Mouse (Mus musculus) neural tube, embryonic 14.5 days (tissue): ENCODE data around the gene Oma1. TPM values are rescaled to one million over a fixed set of nuclear protein-coding genes. Genes with fewer than 3 reads are reported as not detected.

Experiments
- ATAC-seq: fragments of 200-750 bp; cut with Nextera tagmentation; 2 replicates; pipeline ENCODE4 v1.8.0; 2017; ENCODE audit warnings: low read depth, mild to moderate bottlenecking, moderate TSS enrichment, moderate library complexity
- H3K27ac ChIP-seq: fragments of 300-500 bp; sonication (generic); 2 replicates; pipeline ENCODE4 v1.5.1; 2014; ENCODE audit warnings: low read depth, mild to moderate bottlenecking, control low read depth, low read length, moderate library complexity, mixed read lengths
- H3K27me3 ChIP-seq: fragments of 300-500 bp; sonication (generic); 2 replicates; pipeline ENCODE4 v1.6.1; 2014; ENCODE audit warnings: low read length; ENCODE audit not compliant: control insufficient read depth, insufficient read depth
- H3K36me3 ChIP-seq: fragments of 300-500 bp; sonication (generic); 2 replicates; pipeline ENCODE4 v1.6.1; 2014; ENCODE audit warnings: low read length, mixed read lengths; ENCODE audit not compliant: control insufficient read depth, insufficient read depth
- H3K4me1 ChIP-seq: fragments of 300-500 bp; sonication (generic); 2 replicates; pipeline ENCODE4 v1.6.1; 2014; ENCODE audit warnings: low read length; ENCODE audit not compliant: control insufficient read depth, insufficient read depth
- H3K4me2 ChIP-seq: fragments of 300-500 bp; sonication (generic); 2 replicates; pipeline ENCODE4 v1.6.1; 2014; ENCODE audit warnings: mild to moderate bottlenecking, low read depth, low read length, control low read depth
- H3K4me3 ChIP-seq: fragments of 300-500 bp; sonication (generic); 2 replicates; pipeline ENCODE4 v1.5.1; 2014; ENCODE audit warnings: low read depth, low read length, control low read depth, mixed read lengths
- H3K9ac ChIP-seq: fragments of 300-500 bp; sonication (generic); replicated peaks from 2 replicates; pipeline ENCODE4 v1.6.1; 2014; ENCODE audit warnings: low read depth, mild to moderate bottlenecking, control low read depth, low read length, mixed read lengths
- H3K9me3 ChIP-seq: fragments of 300-500 bp; sonication (generic); 2 replicates; pipeline ENCODE4 v1.6.1; 2016; ENCODE audit warnings: low read length; ENCODE audit not compliant: control insufficient read depth
- WGBS: fragments of 180-500 bp; shearing (Covaris S2); extraction: QIAGEN DNeasy Blood & Tissue Kit; methylation state at CpG from one replicate; pipeline ENCODE4 v1.1.7; 2014; 5-methylcytosine and 5-hydroxymethylcytosine counted together
- polyA plus RNA-seq: library from polyadenylated mRNA; unstranded; fragments of >200 nt; fragmentation: Nextera tagmentation; extraction: Ambion mirVana; gene quantifications from 2 replicates; pipeline ENCODE4 v1.2.1, GENCODE M21; 2014

Oma1 gene
- polyA plus RNA-seq = 9.0 and 9.4 TPM in 2 replicates

GRCm38 (mm10) chr4:103313587-103314525 is at the start of gene Oma1:
Gene Oma1 (plus strand): TSS chr4:103313812.
- Histone ChIP-seq H3K4me2 (peak within 1 kb of the TSS; percentile 51), H3K4me3 (peak within 1 kb of the TSS; percentile 61), H3K36me3 (no peaks in the 10 kb centered on the region), H3K27ac (peak within 1 kb of the TSS; percentile 92), H3K4me1 (0 out of 2 replicates have a peak, but pooled peaks cover 6% of the 10 kb centered on the region), H3K9me3 (no peaks in the 10 kb centered on the region), H3K27me3 (no peaks in the 10 kb centered on the region), H3K9ac (peak within 1 kb of the TSS; percentile 68)
- WGBS = under 1% methylated on average over 42 of the region's 61 CpGs
- ATAC-seq = peak; percentile 99

GRCm38 (mm10) chr4:103263812-103264396 is 49.7 kb upstream of the Oma1 start:
- no peak for ATAC-seq
- Histone ChIP-seq H3K4me3 (no peak overlapping the region), H3K4me2 (no peak overlapping the region), H3K27me3 (no peaks in the 10 kb centered on the region), H3K36me3 (no peaks in the 10 kb centered on the region), H3K9me3 (no peaks in the 10 kb centered on the region), H3K27ac (no peak overlapping the region), H3K9ac (no peak overlapping the region), H3K4me1 (peaks cover 4% of the 10 kb centered on the region; the same call in 1 of the 2 replicates)
- WGBS = 20% methylated on average over 8 of the region's 8 CpGs

GRCm38 (mm10) chr4:103265166-103265565 is 48.4 kb upstream of the Oma1 start:
- peaks cover 4% of the 10 kb centered on the region; the same call in 1 of the 2 replicates for H3K4me1 ChIP-seq
- H3K27me3 ChIP-seq = no peaks in the 10 kb centered on the region
- H3K4me3 ChIP-seq = no peak overlapping the region
- H3K9ac ChIP-seq = no peak overlapping the region
- no peak overlapping the region for H3K27ac ChIP-seq
- no peaks in the 10 kb centered on the region for H3K36me3 ChIP-seq
- H3K9me3 ChIP-seq = no peaks in the 10 kb centered on the region
- H3K4me2 ChIP-seq = no peak overlapping the region
- ATAC-seq = no peak
- 32% methylated on average over 2 of the region's 2 CpGs for WGBS

- Histone ChIP-seq H3K9ac (no peak overlapping the region), H3K36me3 (no peaks in the 10 kb centered on the region), H3K27ac (no peak overlapping the region), H3K27me3 (no peaks in the 10 kb centered on the region), H3K4me3 (no peak overlapping the region), H3K4me1 (no peaks in the 10 kb centered on the region), H3K4me2 (no peak overlapping the region), H3K9me3 (no peaks in the 10 kb centered on the region)
- ATAC-seq = no peak
- 83% methylated on average over 4 of the region's 4 CpGs for WGBS
These were observed 44.3 kb upstream of the Oma1 start for GRCm38 (mm10) chr4:103269336-103269735.

DNA sequence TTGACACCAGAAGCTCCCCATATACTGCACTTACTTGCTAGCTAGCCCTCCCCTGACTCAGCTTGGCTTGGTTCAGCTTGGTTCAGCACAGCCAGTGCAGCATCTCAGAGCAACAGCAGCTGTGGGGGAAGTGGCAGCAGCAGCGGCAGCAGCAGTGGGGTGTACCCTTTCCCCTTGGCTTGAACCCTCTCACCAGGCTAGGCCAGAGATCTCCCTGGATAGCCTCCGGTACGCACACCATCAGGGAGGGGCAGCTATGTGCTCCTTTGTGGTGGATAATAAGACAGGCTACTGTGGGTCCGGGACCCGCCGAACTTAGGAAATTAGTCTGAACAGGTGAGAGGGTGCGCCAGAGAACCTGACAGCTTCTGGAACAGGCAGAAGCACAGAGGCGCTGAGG is 40.6 kb upstream of the Oma1 start:
- H3K4me1 ChIP-seq = no peaks in the 10 kb centered on the region
- H3K36me3 ChIP-seq = no peaks in the 10 kb centered on the region
- no peaks in the 10 kb centered on the region for H3K27me3 ChIP-seq
- no peak for ATAC-seq
- 79% methylated on average over 6 of the region's 8 CpGs for WGBS
- no peak overlapping the region for H3K9ac ChIP-seq
- H3K4me2 ChIP-seq = no peak overlapping the region
- H3K9me3 ChIP-seq = no peaks in the 10 kb centered on the region
- no peak overlapping the region for H3K4me3 ChIP-seq
- H3K27ac ChIP-seq = no peak overlapping the region

DNA sequence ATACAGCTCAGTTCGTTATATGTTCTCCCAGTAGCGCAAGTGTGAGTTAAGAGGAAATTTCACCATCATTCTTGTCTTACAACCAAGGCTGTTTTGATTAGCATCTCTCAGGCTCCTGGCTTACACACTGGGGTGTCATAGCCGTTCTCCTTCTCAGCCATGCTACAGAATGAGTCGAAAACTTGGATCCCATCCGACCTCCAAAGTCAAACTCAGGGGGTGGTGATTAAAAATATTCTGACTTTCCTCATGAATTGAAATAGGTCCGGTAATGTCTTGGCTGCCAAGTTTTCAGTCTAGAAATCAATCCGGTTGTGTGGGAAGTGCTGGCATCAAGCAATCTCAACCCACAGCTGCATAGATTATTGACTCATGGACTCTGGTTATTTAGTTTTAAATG is 25.3 kb upstream of the Oma1 start:
- Histone ChIP-seq H3K9me3 (no peaks in the 10 kb centered on the region), H3K27ac (no peak overlapping the region), H3K4me2 (no peak overlapping the region), H3K27me3 (no peaks in the 10 kb centered on the region), H3K4me3 (no peak overlapping the region), H3K9ac (no peak overlapping the region), H3K36me3 (no peaks in the 10 kb centered on the region), H3K4me1 (no peaks in the 10 kb centered on the region)
- ATAC-seq = no peak
- WGBS = 87% methylated on average over 7 of the region's 7 CpGs

GRCm38 (mm10) chr4:103290763-103291162 is 22.8 kb upstream of the Oma1 start, which contains the start of gene 4921539E11Rik:
Gene 4921539E11Rik (minus strand): TSS chr4:103290863.
- 81% methylated on average over 2 of the region's 2 CpGs for WGBS
- H3K36me3 ChIP-seq = no peaks in the 10 kb centered on the region
- no peak for ATAC-seq

GRCm38 (mm10) chr4:103299342-103299741 is 14.3 kb upstream of the Oma1 start:
- ATAC-seq = no peak
- Histone ChIP-seq H3K4me3 (no peak overlapping the region), H3K36me3 (no peaks in the 10 kb centered on the region), H3K27ac (no peak overlapping the region), H3K27me3 (no peaks in the 10 kb centered on the region), H3K9ac (no peak overlapping the region), H3K4me1 (no peaks in the 10 kb centered on the region), H3K9me3 (no peaks in the 10 kb centered on the region), H3K4me2 (no peak overlapping the region)
- WGBS = 82% methylated on average over 10 of the region's 10 CpGs

More at GRCm38 (mm10) chr4:103290763-103291162, 22.8 kb upstream of the Oma1 start, which contains the start of gene 4921539E11Rik:
- Histone ChIP-seq H3K27me3 (no peaks in the 10 kb centered on the region), H3K4me2 (no peak within 1 kb of the TSS), H3K4me3 (no peak within 1 kb of the TSS), H3K27ac (no peak within 1 kb of the TSS), H3K9ac (no peak within 1 kb of the TSS), H3K9me3 (no peaks in the 10 kb centered on the region), H3K4me1 (no peaks in the 10 kb centered on the region)

DNA sequence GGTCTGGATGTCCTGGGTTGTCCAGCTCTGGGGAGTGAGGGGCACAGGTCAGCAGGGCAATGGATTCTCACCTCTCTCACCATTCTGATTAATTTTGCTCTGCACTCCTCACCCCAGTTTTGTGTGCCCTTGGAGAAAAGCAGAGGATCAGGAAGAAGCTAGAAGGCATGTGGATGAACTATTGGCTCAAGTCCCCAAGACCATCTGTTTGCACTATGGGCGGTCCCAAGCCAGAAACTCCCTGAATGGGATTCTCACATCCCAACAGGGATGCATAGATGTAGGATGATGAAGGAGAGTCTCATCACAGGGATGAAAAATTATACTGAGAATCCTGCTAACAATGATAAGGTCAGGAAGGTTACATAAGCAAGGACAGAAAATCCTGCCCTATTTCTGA is 9.8 kb upstream of the Oma1 start:
- no peaks in the 10 kb centered on the region for H3K27me3 ChIP-seq
- no peak overlapping the region for H3K4me2 ChIP-seq
- H3K36me3 ChIP-seq = no peaks in the 10 kb centered on the region
- H3K4me1 ChIP-seq = no peaks in the 10 kb centered on the region
- WGBS = 87% methylated on average over 1 of the region's 1 CpGs
- H3K9ac ChIP-seq = no peak overlapping the region
- H3K27ac ChIP-seq = no peak overlapping the region
- ATAC-seq = no peak
- H3K9me3 ChIP-seq = no peaks in the 10 kb centered on the region
- no peak overlapping the region for H3K4me3 ChIP-seq
